Mouse (Mus musculus): ENCODE measurements around the gene Lrrc74a.

DNA sequence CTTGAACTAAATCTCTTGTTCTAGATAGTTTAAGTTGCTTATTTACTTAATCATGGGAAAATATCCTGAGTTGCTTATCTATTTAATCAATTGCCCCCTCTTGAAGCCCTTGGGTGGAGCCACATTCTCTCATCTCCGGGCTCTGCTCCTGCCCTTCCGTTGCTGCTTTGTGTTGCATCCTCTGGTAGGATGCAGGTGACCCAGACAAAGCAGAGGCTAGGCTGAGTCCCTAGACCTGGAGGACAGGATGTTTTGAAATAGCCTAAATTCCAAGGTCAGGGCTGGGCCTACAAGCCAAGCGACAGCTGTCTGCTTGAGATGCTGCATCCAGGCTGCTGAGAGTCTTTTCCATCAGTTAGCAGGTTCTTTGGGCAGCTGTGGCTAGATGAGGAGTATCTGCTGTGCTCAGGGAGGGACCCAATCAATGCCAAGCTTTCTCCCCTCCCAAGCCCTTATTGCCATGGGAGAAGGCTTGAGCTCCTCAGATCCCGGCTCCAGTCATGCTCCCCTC is 46.7 kb upstream of the Lrrc74a start:
- no peak for TF ChIP-seq CTCF (IDR thresholded peaks at IDR 0.05; ENCODE audit: low read depth)
- no peak for TF ChIP-seq EP300 (IDR thresholded peaks at IDR 0.05; ENCODE audit: low read depth)
